Mouse (Mus musculus) brain, embryonic 14.5 days (tissue): ENCODE measurements around the gene Ism2.

ENCODE experiments used
- CTCF ChIP-seq: fragments of 200-500 bp; IDR thresholded peaks from 2 replicates; pipeline ENCODE4 v1.5.1; 2012; ENCODE audit warnings: inconsistent platforms, mild to moderate bottlenecking, moderate library complexity, borderline replicate concordance; ENCODE audit not compliant: insufficient read depth, insufficient read length; ENCODE audit errors: extremely low read depth
- POLR2A ChIP-seq: fragments of 200-500 bp; IDR thresholded peaks from 2 replicates; pipeline ENCODE4 v1.6.1; 2012; ENCODE audit warnings: mild to moderate bottlenecking, inconsistent platforms, borderline replicate concordance; ENCODE audit not compliant: poor library complexity, insufficient read depth, insufficient read length, severe bottlenecking; ENCODE audit errors: extremely low read depth

GRCm38 (mm10) chr12:87283706-87284105 is 15.8 kb downstream of the Ism2 start:
- TF ChIP-seq CTCF (no peak), POLR2A (no peak)
